Mouse (Mus musculus): ENCODE results near the gene Nop53. TPM values are rescaled to one million over a fixed set of nuclear protein-coding genes. Genes with fewer than 3 reads are reported as not detected.

Gene Nop53
- polyA plus RNA-seq, 1 experiment: 147 TPM

- Histone ChIP-seq H3K27me3 (ENCODE audit: control insufficient read depth, insufficient read depth, low read length) (no peaks in the 10 kb centered on the region), H3K4me1 (ENCODE audit: control insufficient read depth, insufficient read depth, insufficient read length) (peaks cover 9% of the 10 kb centered on the region; the same call in 1 of the 2 replicates), H3K4me3 (ENCODE audit: extremely low read depth, insufficient read depth, insufficient read length) (no peak overlapping the region), H3K36me3 (ENCODE audit: control insufficient read depth, insufficient read depth, low read length) (peaks cover 3% of the 10 kb centered on the region), H3K27ac (ENCODE audit: insufficient read depth, low read length) (no peak overlapping the region)
- DNase-seq (ENCODE audit: low read depth in 1 of 2, low spot score in 2 of 2): no peak
- WGBS: 43% methylated on average over 4 of the region's 4 CpGs
- no peak for TF ChIP-seq CTCF (IDR thresholded peaks at IDR 0.05; ENCODE audit: extremely low read depth, insufficient read depth, insufficient read length, insufficient replicate concordance)
- no peak for TF ChIP-seq POLR2A (IDR thresholded peaks at IDR 0.05; ENCODE audit: low read depth, low read length)
These were observed 15.4 kb upstream of the Nop53 start for GRCm38 (mm10) chr7:15961239-15961638.

GRCm38 (mm10) chr7:15960691-15961090, 14.8 kb upstream of the Nop53 start:
- Histone ChIP-seq H3K27ac (ENCODE audit: insufficient read depth, low read length) (no peak overlapping the region), H3K27me3 (ENCODE audit: control insufficient read depth, insufficient read depth, low read length) (no peaks in the 10 kb centered on the region), H3K4me1 (ENCODE audit: control insufficient read depth, insufficient read depth, insufficient read length) (peaks cover 9% of the 10 kb centered on the region; the same call in 1 of the 2 replicates), H3K36me3 (ENCODE audit: control insufficient read depth, insufficient read depth, low read length) (peaks cover 3% of the 10 kb centered on the region), H3K4me3 (ENCODE audit: extremely low read depth, insufficient read depth, insufficient read length) (no peak overlapping the region)
- no peak for TF ChIP-seq POLR2A (IDR thresholded peaks at IDR 0.05; ENCODE audit: low read depth, low read length)
- TF ChIP-seq CTCF (IDR thresholded peaks at IDR 0.05; ENCODE audit: extremely low read depth, insufficient read depth, insufficient read length, insufficient replicate concordance): no peak
- 73% methylated on average over 4 of the region's 4 CpGs for WGBS
- no peak for DNase-seq (ENCODE audit: low read depth in 1 of 2, low spot score in 2 of 2)

GRCm38 (mm10) chr7:15956143-15956542, 10.3 kb upstream of the Nop53 start:
- no peak overlapping the region for H3K4me3 ChIP-seq (ENCODE audit: extremely low read depth, insufficient read depth, insufficient read length)
- 89% methylated on average over 5 of the region's 5 CpGs for WGBS
- no peaks in the 10 kb centered on the region for H3K4me1 ChIP-seq (ENCODE audit: control insufficient read depth, insufficient read depth, insufficient read length)
- H3K27me3 ChIP-seq (ENCODE audit: control insufficient read depth, insufficient read depth, low read length): no peaks in the 10 kb centered on the region
- TF ChIP-seq POLR2A (IDR thresholded peaks at IDR 0.05; ENCODE audit: low read depth, low read length): no peak
- TF ChIP-seq CTCF (IDR thresholded peaks at IDR 0.05; ENCODE audit: extremely low read depth, insufficient read depth, insufficient read length, insufficient replicate concordance): no peak
- DNase-seq (ENCODE audit: low read depth in 1 of 2, low spot score in 2 of 2): no peak
- H3K36me3 ChIP-seq (ENCODE audit: control insufficient read depth, insufficient read depth, low read length): peaks cover 3% of the 10 kb centered on the region
- H3K27ac ChIP-seq (ENCODE audit: insufficient read depth, low read length): no peak overlapping the region

DNA sequence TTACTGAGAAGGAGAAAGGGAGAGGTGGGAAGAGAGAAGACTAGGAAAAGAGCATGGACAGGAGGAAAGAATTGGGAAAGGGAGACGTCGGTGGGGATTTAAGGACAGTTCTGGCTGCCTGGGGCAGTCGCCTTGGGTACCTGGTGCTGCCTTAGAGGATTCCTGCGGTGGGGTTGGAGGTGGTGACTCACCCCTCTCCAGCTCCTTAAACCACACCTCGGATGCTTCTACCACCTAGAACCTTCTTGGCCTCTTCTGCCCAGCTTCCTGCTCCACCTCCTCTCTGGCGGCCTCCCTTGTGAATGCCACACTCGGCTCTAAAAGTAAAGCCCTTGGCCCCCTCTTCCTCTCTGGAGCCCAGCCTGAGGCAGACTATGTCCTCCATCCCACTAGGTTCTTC, 9.6 kb upstream of the Nop53 start:
- 25% methylated on average over 7 of the region's 7 CpGs for WGBS
- no peak for DNase-seq (ENCODE audit: low read depth in 1 of 2, low spot score in 2 of 2)
- H3K4me1 ChIP-seq (ENCODE audit: control insufficient read depth, insufficient read depth, insufficient read length): no peaks in the 10 kb centered on the region
- no peak overlapping the region for H3K27ac ChIP-seq (ENCODE audit: insufficient read depth, low read length)
- peaks cover 3% of the 10 kb centered on the region for H3K36me3 ChIP-seq (ENCODE audit: control insufficient read depth, insufficient read depth, low read length)
- TF ChIP-seq CTCF (IDR thresholded peaks at IDR 0.05; ENCODE audit: extremely low read depth, insufficient read depth, insufficient read length, insufficient replicate concordance): no peak
- H3K4me3 ChIP-seq (ENCODE audit: extremely low read depth, insufficient read depth, insufficient read length): no peak overlapping the region
- no peaks in the 10 kb centered on the region for H3K27me3 ChIP-seq (ENCODE audit: control insufficient read depth, insufficient read depth, low read length)

DNA sequence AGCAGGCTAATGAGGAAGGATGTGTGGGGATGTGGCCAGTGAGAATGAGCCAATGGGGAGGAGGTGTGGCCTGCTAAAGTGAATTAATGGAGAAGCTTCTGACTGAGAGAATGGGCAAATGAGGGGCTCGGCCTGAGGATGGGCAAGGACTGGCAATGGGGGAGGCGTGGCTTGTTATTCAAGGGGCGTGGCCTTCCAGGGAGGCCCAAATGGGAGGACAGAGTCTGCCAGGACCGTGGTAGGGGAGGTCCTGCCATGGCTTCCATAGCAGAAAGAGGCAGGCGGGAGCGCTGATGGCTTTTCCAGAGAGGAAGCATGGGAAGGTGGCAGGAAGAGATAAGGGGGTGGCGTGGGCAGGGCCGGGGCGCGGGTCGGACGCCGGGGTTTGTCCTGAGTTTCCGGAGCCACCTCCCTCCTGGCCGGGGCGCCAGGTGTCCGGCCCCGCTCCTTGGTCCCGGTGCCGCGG, 9.1 kb upstream of the Nop53 start:
- 24% methylated on average over 21 of the region's 21 CpGs for whole genome bisulfite sequencing
- Histone ChIP-seq H3K27ac (ENCODE audit: insufficient read depth, low read length) (no peak overlapping the region), H3K27me3 (ENCODE audit: control insufficient read depth, insufficient read depth, low read length) (no peaks in the 10 kb centered on the region), H3K4me3 (ENCODE audit: extremely low read depth, insufficient read depth, insufficient read length) (no peak overlapping the region), H3K36me3 (ENCODE audit: control insufficient read depth, insufficient read depth, low read length) (peaks cover 3% of the 10 kb centered on the region), H3K4me1 (ENCODE audit: control insufficient read depth, insufficient read depth, insufficient read length) (no peaks in the 10 kb centered on the region; the same call in 1 of the 2 replicates)
- TF ChIP-seq CTCF (IDR thresholded peaks at IDR 0.05; ENCODE audit: extremely low read depth, insufficient read depth, insufficient read length, insufficient replicate concordance): no peak
- no peak for TF ChIP-seq POLR2A (IDR thresholded peaks at IDR 0.05; ENCODE audit: low read depth, low read length)
- DNase-seq (ENCODE audit: low read depth in 1 of 2, low spot score in 2 of 2): no peak

- no peaks in the 10 kb centered on the region; the same call in 1 of the 2 replicates for H3K4me1 ChIP-seq (ENCODE audit: control insufficient read depth, insufficient read depth, insufficient read length)
- H3K4me3 ChIP-seq (ENCODE audit: extremely low read depth, insufficient read depth, insufficient read length): no peak overlapping the region
- TF ChIP-seq POLR2A (IDR thresholded peaks at IDR 0.05; ENCODE audit: low read depth, low read length) (no peak), CTCF (IDR thresholded peaks at IDR 0.05; ENCODE audit: extremely low read depth, insufficient read depth, insufficient read length, insufficient replicate concordance) (no peak)
- H3K27me3 ChIP-seq (ENCODE audit: control insufficient read depth, insufficient read depth, low read length): no peaks in the 10 kb centered on the region
- H3K36me3 ChIP-seq (ENCODE audit: control insufficient read depth, insufficient read depth, low read length): peaks cover 3% of the 10 kb centered on the region
- DNase-seq (ENCODE audit: low read depth in 1 of 2, low spot score in 2 of 2): no peak
- no peak overlapping the region for H3K27ac ChIP-seq (ENCODE audit: insufficient read depth, low read length)
- 74% methylated on average over 7 of the region's 7 CpGs for WGBS
These were observed 8.6 kb upstream of the Nop53 start for GRCm38 (mm10) chr7:15954436-15954835.

DNA sequence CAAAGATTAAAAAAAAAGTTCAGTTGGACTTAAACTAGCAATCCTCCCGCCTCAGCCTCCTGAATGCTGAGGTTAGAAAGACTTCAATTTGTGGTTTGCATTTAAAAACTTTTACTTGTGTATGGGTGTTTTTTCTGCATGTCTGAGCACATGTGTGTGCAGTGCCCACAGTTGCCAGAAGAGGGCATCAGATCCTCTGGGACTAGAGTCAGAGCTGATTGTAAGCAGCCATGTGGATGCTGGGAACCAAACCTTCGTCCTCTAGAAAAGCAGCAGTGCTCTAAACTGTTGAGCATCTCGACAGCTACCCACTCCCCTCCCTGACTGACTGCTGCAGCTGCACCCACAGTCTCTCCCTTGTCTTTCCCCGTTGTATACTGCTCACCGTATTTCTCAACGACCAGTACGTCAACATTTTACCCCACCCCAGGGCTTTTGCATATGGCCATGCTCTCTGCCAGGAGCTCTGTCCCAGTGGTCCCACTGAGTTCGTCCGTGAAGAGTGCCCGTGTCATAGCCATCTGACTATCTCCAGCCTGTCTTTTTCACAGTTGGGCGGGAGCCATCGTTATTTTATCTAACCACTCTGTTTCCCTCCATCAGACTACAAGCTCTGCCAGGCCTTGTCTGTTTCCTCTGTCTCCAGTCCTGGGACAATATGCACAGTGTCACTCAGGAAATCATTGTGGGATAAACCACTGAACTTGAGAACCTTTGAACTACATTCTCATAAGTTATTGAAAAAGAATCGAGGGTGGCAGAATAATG, 7.6 kb upstream of the Nop53 start:
- peaks cover 3% of the 10 kb centered on the region for H3K36me3 ChIP-seq (ENCODE audit: control insufficient read depth, insufficient read depth, low read length)
- WGBS: 51% methylated on average over 13 of the region's 13 CpGs
- H3K27ac ChIP-seq (ENCODE audit: insufficient read depth, low read length): no peak overlapping the region
- H3K4me3 ChIP-seq (ENCODE audit: extremely low read depth, insufficient read depth, insufficient read length): no peak overlapping the region
- H3K27me3 ChIP-seq (ENCODE audit: control insufficient read depth, insufficient read depth, low read length): no peaks in the 10 kb centered on the region
- no peak for TF ChIP-seq POLR2A (IDR thresholded peaks at IDR 0.05; ENCODE audit: low read depth, low read length)
- peak; percentile 17; the same call in 1 of the 2 replicates for TF ChIP-seq CTCF (IDR thresholded peaks at IDR 0.05; ENCODE audit: extremely low read depth, insufficient read depth, insufficient read length, insufficient replicate concordance)
- DNase-seq (ENCODE audit: low read depth in 1 of 2, low spot score in 2 of 2): no peak
- H3K4me1 ChIP-seq (ENCODE audit: control insufficient read depth, insufficient read depth, insufficient read length): peaks cover 2% of the 10 kb centered on the region; the same call in 1 of the 2 replicates
